In the genomic region with DNA sequence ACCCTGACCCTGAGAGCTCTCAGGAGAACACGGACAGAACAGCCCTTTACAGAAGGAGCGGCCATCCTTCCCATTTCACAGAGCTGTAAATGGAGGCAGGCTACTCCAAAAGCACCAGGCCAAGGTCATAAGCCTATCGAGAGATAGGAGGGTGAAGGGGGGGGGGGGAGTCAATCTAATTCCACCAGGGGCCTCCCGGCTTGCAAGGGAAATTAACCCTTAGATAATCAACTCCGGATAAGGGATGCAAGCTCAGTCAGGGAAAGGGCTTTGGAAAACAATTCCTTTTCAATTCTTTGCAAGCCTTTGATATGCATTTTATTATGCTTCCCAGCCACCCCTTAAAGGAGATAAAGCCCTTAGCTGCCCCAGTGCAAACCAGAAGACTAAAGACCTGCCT, we compare ENCODE assay signal across 24 mouse cellular contexts. TPM values are rescaled to one million over a fixed set of nuclear protein-coding genes. Genes with fewer than 3 reads are reported as not detected.
DNase-seq lines count a peak whose midpoint lies in the region; ATAC-seq and TF ChIP-seq lines count a peak whose summit lies in the region.
"Had no signal": no experiment of that assay in that cellular context is flagged by ENCODE, and none has a peak within 500 bp of the region (broad histone marks: within the 10 kb centered on the region; RNA-seq: fewer than 3 reads in every experiment).

No protein-coding gene starts in this region.

- H3K36me3 ChIP-seq in embryonic facial prominence, embryonic 13.5 days = peaks cover 60% of the 10 kb centered on the region
- H3K36me3 ChIP-seq in embryonic facial prominence, embryonic 10.5 days (replicated peaks) = peaks cover 34% of the 10 kb centered on the region
- H3K36me3 ChIP-seq in intestine, embryonic 15.5 days = peaks cover 22% of the 10 kb centered on the region
- H3K36me3 ChIP-seq in intestine, postnatal 0 days (ENCODE audit: control insufficient read depth, insufficient read depth) = peaks cover 59% of the 10 kb centered on the region
- peaks cover 19% of the 10 kb centered on the region for H3K36me3 ChIP-seq in intestine, embryonic 16.5 days (ENCODE audit: control insufficient read depth, insufficient read depth, low read length)
- H3K36me3 ChIP-seq: G1E; hindbrain, embryonic 12.5 days; hindbrain, embryonic 15.5 days had no signal

- no peak for DNase-seq in embryonic facial prominence, embryonic 10.5 days (ENCODE audit: low spot score)
- DNase-seq in ES-CJ7 (ENCODE audit: low read depth, low spot score) = peak; percentile 53
- no peak for DNase-seq in left cerebral cortex, adult 9 months (ENCODE audit: low spot score in 2 of 2)
- DNase-seq: adrenal gland, adult 8-10 months; adrenal gland, postnatal 25 days; cerebellum, adult 11-12 months; cerebellum, adult 8-10 months; cerebellum, postnatal 14 days; gastrocnemius, postnatal 25 days; heart, adult 18-20 months had no signal

- ATAC-seq in embryonic facial prominence, embryonic 13.5 days (ENCODE audit: insufficient number of reproducible peaks, insufficient read depth, low FRiP score, low TSS enrichment, low read depth) = no peak
- no peak for ATAC-seq in intestine, embryonic 15.5 days
- no peak for ATAC-seq in intestine, postnatal 0 days
- ATAC-seq in intestine, embryonic 16.5 days = no peak
- ATAC-seq: activated CD4-positive, CD25-positive, alpha-beta regulatory T cell, adult 4 months; forebrain, embryonic 13.5 days; forebrain, embryonic 16.5 days; Patski had no signal

- H3K4me1 ChIP-seq in embryonic facial prominence, embryonic 13.5 days = peaks cover 33% of the 10 kb centered on the region
- peaks cover 55% of the 10 kb centered on the region for H3K4me1 ChIP-seq in embryonic facial prominence, embryonic 10.5 days
- peaks cover 36% of the 10 kb centered on the region for H3K4me1 ChIP-seq in intestine, embryonic 15.5 days (replicated peaks)
- H3K4me1 ChIP-seq in intestine, postnatal 0 days (replicated peaks; ENCODE audit: control insufficient read depth, insufficient read depth, low read length) = peaks cover 27% of the 10 kb centered on the region
- H3K4me1 ChIP-seq in intestine, embryonic 16.5 days (ENCODE audit: control insufficient read depth, insufficient read depth, low read length) = peaks cover 43% of the 10 kb centered on the region
- H3K4me1 ChIP-seq: hindbrain, embryonic 15.5 days had no signal

- 0 out of 2 replicates have a peak overlapping the region, but pooled peaks have one; percentile 11 for H3K9ac ChIP-seq in embryonic facial prominence, embryonic 13.5 days
- no peak overlapping the region for H3K9ac ChIP-seq in intestine, embryonic 15.5 days
- no peak overlapping the region for H3K9ac ChIP-seq in intestine, postnatal 0 days (ENCODE audit: low read depth, low read length)
- 0 out of 2 replicates have a peak overlapping the region, but pooled peaks have one; percentile 3 for H3K9ac ChIP-seq in intestine, embryonic 16.5 days (ENCODE audit: low read depth, low read length)
- H3K9ac ChIP-seq: embryonic facial prominence, embryonic 12.5 days; forebrain, embryonic 13.5 days; heart, embryonic 13.5 days; hindbrain, embryonic 12.5 days; hindbrain, embryonic 15.5 days had no signal

- H3K4me3 ChIP-seq in embryonic facial prominence, embryonic 13.5 days = no peak overlapping the region
- H3K4me3 ChIP-seq in embryonic facial prominence, embryonic 10.5 days = no peak overlapping the region
- no peak overlapping the region for H3K4me3 ChIP-seq in intestine, embryonic 15.5 days (replicated peaks)
- H3K4me3 ChIP-seq in intestine, postnatal 0 days (ENCODE audit: low read depth, low read length) = no peak overlapping the region
- H3K4me3 ChIP-seq in intestine, embryonic 16.5 days (ENCODE audit: low read length) = no peak overlapping the region
- H3K4me3 ChIP-seq: embryonic facial prominence, embryonic 12.5 days; forebrain, embryonic 10.5 days; forebrain, embryonic 13.5 days; heart, embryonic 13.5 days; hindbrain, embryonic 12.5 days; hindbrain, embryonic 15.5 days had no signal

- no peaks in the 10 kb centered on the region for H3K9me3 ChIP-seq in embryonic facial prominence, embryonic 13.5 days
- H3K9me3 ChIP-seq in embryonic facial prominence, embryonic 10.5 days = no peaks in the 10 kb centered on the region
- no peaks in the 10 kb centered on the region for H3K9me3 ChIP-seq in intestine, embryonic 15.5 days
- H3K9me3 ChIP-seq in intestine, postnatal 0 days (ENCODE audit: control insufficient read depth) = no peaks in the 10 kb centered on the region
- H3K9me3 ChIP-seq in intestine, embryonic 16.5 days (ENCODE audit: control insufficient read depth, low read length) = no peaks in the 10 kb centered on the region
- H3K9me3 ChIP-seq: embryonic facial prominence, embryonic 12.5 days; forebrain, embryonic 10.5 days; forebrain, embryonic 13.5 days; G1E; heart, embryonic 13.5 days; hindbrain, embryonic 12.5 days; hindbrain, embryonic 15.5 days had no signal

- no peak overlapping the region for H3K4me2 ChIP-seq in embryonic facial prominence, embryonic 13.5 days
- no peak overlapping the region for H3K4me2 ChIP-seq in intestine, embryonic 15.5 days (replicated peaks)
- no peak overlapping the region for H3K4me2 ChIP-seq in intestine, postnatal 0 days (replicated peaks; ENCODE audit: low read depth)
- no peak overlapping the region for H3K4me2 ChIP-seq in intestine, embryonic 16.5 days (ENCODE audit: low read depth, low read length)
- H3K4me2 ChIP-seq: embryonic facial prominence, embryonic 12.5 days; forebrain, embryonic 13.5 days; heart, embryonic 13.5 days; hindbrain, embryonic 12.5 days; hindbrain, embryonic 15.5 days had no signal

- no peaks in the 10 kb centered on the region for H3K27me3 ChIP-seq in embryonic facial prominence, embryonic 13.5 days
- H3K27me3 ChIP-seq in embryonic facial prominence, embryonic 10.5 days (replicated peaks; ENCODE audit: low read depth, poor library complexity, severe bottlenecking) = peaks cover 51% of the 10 kb centered on the region
- H3K27me3 ChIP-seq in intestine, embryonic 15.5 days (replicated peaks) = no peaks in the 10 kb centered on the region
- no peaks in the 10 kb centered on the region for H3K27me3 ChIP-seq in intestine, postnatal 0 days (replicated peaks; ENCODE audit: control insufficient read depth, insufficient read depth, low read length)
- no peaks in the 10 kb centered on the region for H3K27me3 ChIP-seq in intestine, embryonic 16.5 days (replicated peaks; ENCODE audit: control insufficient read depth, insufficient read depth, low read length)
- H3K27me3 ChIP-seq: embryonic facial prominence, embryonic 12.5 days; forebrain, embryonic 13.5 days; hindbrain, embryonic 15.5 days; Patski had no signal

- TF ChIP-seq CTCF in intestine, postnatal 0 days (IDR thresholded peaks at IDR 0.05; ENCODE audit: low read depth) = no peak

- WGBS in embryonic facial prominence, embryonic 13.5 days = 38% methylated on average over 5 of the region's 5 CpGs
- 37% methylated on average over 5 of the region's 5 CpGs for WGBS in embryonic facial prominence, embryonic 10.5 days
- 32% methylated on average over 5 of the region's 5 CpGs for WGBS in intestine, embryonic 15.5 days
- WGBS in intestine, postnatal 0 days = 26% methylated on average over 5 of the region's 5 CpGs
- WGBS in intestine, embryonic 16.5 days = 29% methylated on average over 5 of the region's 5 CpGs

- no peak overlapping the region for H3K27ac ChIP-seq in embryonic facial prominence, embryonic 13.5 days
- no peak overlapping the region for H3K27ac ChIP-seq in embryonic facial prominence, embryonic 10.5 days (replicated peaks)
- peak overlapping the region; percentile 32; the same call in 1 of the 2 replicates for H3K27ac ChIP-seq in intestine, embryonic 15.5 days
- no peak overlapping the region for H3K27ac ChIP-seq in intestine, postnatal 0 days (ENCODE audit: low read depth, low read length)
- no peak overlapping the region for H3K27ac ChIP-seq in intestine, embryonic 16.5 days (ENCODE audit: low read length)
- H3K27ac ChIP-seq: embryonic facial prominence, embryonic 12.5 days; forebrain, embryonic 10.5 days; forebrain, embryonic 13.5 days; heart, embryonic 13.5 days; hindbrain, embryonic 12.5 days; hindbrain, embryonic 15.5 days had no signal

RNA-seq across cellular contexts. Expression of a gene that starts 15.2 kb away (rescaled TPM):
- 81.5 and 87.8 TPM in 2 replicates for polyA plus RNA-seq in embryonic facial prominence, embryonic 13.5 days (2015; fragmentation: Nextera tagmentation; extraction: Ambion mirVana)
- 25.5 and 26.0 TPM in 2 replicates for polyA plus RNA-seq in embryonic facial prominence, embryonic 10.5 days (2016; fragmentation: Nextera tagmentation; extraction: Ambion mirVana)
- polyA plus RNA-seq in intestine, embryonic 15.5 days (2015; fragmentation: Nextera tagmentation; extraction: Ambion mirVana) = 120 and 126 TPM in 2 replicates
- 92.0 and 103 TPM in 2 replicates for polyA plus RNA-seq in intestine, postnatal 0 days (2015; fragmentation: Nextera tagmentation; extraction: Ambion mirVana)
- 130 and 138 TPM in 2 replicates for polyA plus RNA-seq in intestine, embryonic 16.5 days (2015; fragmentation: Nextera tagmentation; extraction: Ambion mirVana)
- polyA plus RNA-seq: G1E had no signal

RNA-seq across cellular contexts. Expression of a gene that starts 23.5 kb away (rescaled TPM):
- 66.0 and 105 TPM in 2 replicates for polyA plus RNA-seq in embryonic facial prominence, embryonic 13.5 days (2015; fragmentation: Nextera tagmentation; extraction: Ambion mirVana)
- polyA plus RNA-seq in embryonic facial prominence, embryonic 10.5 days (2016; fragmentation: Nextera tagmentation; extraction: Ambion mirVana) = 0.23 and 0.85 TPM in 2 replicates
- 9.3 and 11.0 TPM in 2 replicates for polyA plus RNA-seq in intestine, embryonic 15.5 days (2015; fragmentation: Nextera tagmentation; extraction: Ambion mirVana)
- polyA plus RNA-seq in intestine, postnatal 0 days (2015; fragmentation: Nextera tagmentation; extraction: Ambion mirVana) = 1.9 and 2.4 TPM in 2 replicates
- polyA plus RNA-seq in intestine, embryonic 16.5 days (2015; fragmentation: Nextera tagmentation; extraction: Ambion mirVana) = 8.3 and 9.0 TPM in 2 replicates
- polyA plus RNA-seq: forebrain, embryonic 10.5 days; G1E had no signal

RNA-seq across cellular contexts. Expression of a gene that starts 25.5 kb away (rescaled TPM):
- polyA plus RNA-seq in embryonic facial prominence, embryonic 13.5 days (2015; fragmentation: Nextera tagmentation; extraction: Ambion mirVana) = 0.59 and 1.0 TPM in 2 replicates
- not detected in 2 replicates for polyA plus RNA-seq in embryonic facial prominence, embryonic 10.5 days (2016; fragmentation: Nextera tagmentation; extraction: Ambion mirVana)
- 16.1 and 40.7 TPM in 2 replicates for polyA plus RNA-seq in intestine, embryonic 15.5 days (2015; fragmentation: Nextera tagmentation; extraction: Ambion mirVana)
- 0.12 and 0.16 TPM in 2 replicates for polyA plus RNA-seq in intestine, postnatal 0 days (2015; fragmentation: Nextera tagmentation; extraction: Ambion mirVana)
- 25.1 and 25.4 TPM in 2 replicates for polyA plus RNA-seq in intestine, embryonic 16.5 days (2015; fragmentation: Nextera tagmentation; extraction: Ambion mirVana)
- polyA plus RNA-seq: activated CD4-positive, CD25-positive, alpha-beta regulatory T cell, adult 4 months; forebrain, embryonic 10.5 days; forebrain, embryonic 13.5 days; G1E had no signal

RNA-seq across cellular contexts. Expression of a gene that starts 28.3 kb away (rescaled TPM):
- polyA plus RNA-seq in embryonic facial prominence, embryonic 13.5 days (2015; fragmentation: Nextera tagmentation; extraction: Ambion mirVana) = 56.0 and 65.9 TPM in 2 replicates
- polyA plus RNA-seq in embryonic facial prominence, embryonic 10.5 days (2016; fragmentation: Nextera tagmentation; extraction: Ambion mirVana) = 52.5 and 53.1 TPM in 2 replicates
- polyA plus RNA-seq in intestine, embryonic 15.5 days (2015; fragmentation: Nextera tagmentation; extraction: Ambion mirVana) = 51.1 and 61.9 TPM in 2 replicates
- polyA plus RNA-seq in intestine, postnatal 0 days (2015; fragmentation: Nextera tagmentation; extraction: Ambion mirVana) = 58.7 and 62.3 TPM in 2 replicates
- 54.0 and 56.4 TPM in 2 replicates for polyA plus RNA-seq in intestine, embryonic 16.5 days (2015; fragmentation: Nextera tagmentation; extraction: Ambion mirVana)

RNA-seq across cellular contexts. Expression of a gene that starts 32.3 kb away (rescaled TPM):
- 7.7 and 8.3 TPM in 2 replicates for polyA plus RNA-seq in embryonic facial prominence, embryonic 13.5 days (2015; fragmentation: Nextera tagmentation; extraction: Ambion mirVana)
- polyA plus RNA-seq in embryonic facial prominence, embryonic 10.5 days (2016; fragmentation: Nextera tagmentation; extraction: Ambion mirVana) = 3.1 and 3.2 TPM in 2 replicates
- polyA plus RNA-seq in intestine, embryonic 15.5 days (2015; fragmentation: Nextera tagmentation; extraction: Ambion mirVana) = 9.4 and 18.5 TPM in 2 replicates
- 21.4 and 29.1 TPM in 2 replicates for polyA plus RNA-seq in intestine, postnatal 0 days (2015; fragmentation: Nextera tagmentation; extraction: Ambion mirVana)
- polyA plus RNA-seq in intestine, embryonic 16.5 days (2015; fragmentation: Nextera tagmentation; extraction: Ambion mirVana) = 9.8 and 11.9 TPM in 2 replicates

Comparison
In these comparisons a context has a peak if more than half of its experiments do, and no peak if none do; other contexts are left out.
1. H3K9ac ChIP-seq: peak in embryonic facial prominence, embryonic 13.5 days (single experiment) and intestine, embryonic 16.5 days (single experiment); none in intestine, embryonic 15.5 days (single experiment) and intestine, postnatal 0 days (single experiment).